Mouse (Mus musculus) bone marrow macrophage, adult 2 months (primary cell): Measurements from ENCODE around the gene Aldh3b2.
"Not testable (repeated sequence)": the region's sequence is repeated elsewhere in the genome, so short reads cannot be mapped to it uniquely, and the experiment has no call there.

Source experiments
- CTCF ChIP-seq: IDR thresholded peaks from 2 replicates; pipeline ENCODE4 v1.5.1; 2012; ENCODE audit warnings: low read depth, mild to moderate bottlenecking, low read length, moderate library complexity
- POLR2A ChIP-seq: IDR thresholded peaks from 2 replicates; pipeline ENCODE4 v1.6.1; 2012; ENCODE audit warnings: mild to moderate bottlenecking, low read depth, low read length, borderline replicate concordance

- not testable (repeated sequence) for TF ChIP-seq CTCF, POLR2A
These were observed 2.5 kb downstream of the Aldh3b2 start for GRCm38 (mm10) chr19:3974608-3975007.
